Mouse (Mus musculus): ENCODE data around the gene Gm17545.
"Not testable (repeated sequence)": the region's sequence is repeated elsewhere in the genome, so short reads cannot be mapped to it uniquely, and the experiment has no call there.

DNA sequence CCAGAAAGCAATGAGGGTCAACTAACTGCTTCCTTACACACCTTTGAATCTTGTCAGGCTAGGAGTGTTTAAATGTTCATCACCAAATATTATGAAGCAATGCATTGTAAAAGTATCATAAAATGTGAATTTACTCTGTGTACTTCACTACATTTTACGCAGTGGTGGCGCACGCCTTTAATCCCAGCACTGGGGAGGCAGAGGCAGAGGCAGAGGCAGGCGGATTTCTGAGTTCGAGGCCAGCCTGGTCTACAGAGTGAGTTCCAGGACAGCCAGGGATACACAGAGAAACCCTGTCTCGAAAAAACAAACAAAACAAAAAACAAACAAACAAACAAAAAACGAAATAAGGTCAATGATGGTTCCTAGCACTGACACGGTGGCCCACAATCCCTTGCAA is at the start of gene Gm17545:
- TF ChIP-seq POLR2A (IDR thresholded peaks at IDR 0.05; ENCODE audit: borderline replicate concordance, insufficient read depth, low read length); CTCF (IDR thresholded peaks at IDR 0.05; ENCODE audit: borderline replicate concordance, insufficient read depth, low read depth, low read length): not testable (repeated sequence)
